Mouse (Mus musculus) embryonic facial prominence, embryonic 11.5 days (tissue): Measurements from ENCODE around the gene Sgms1. TPM values are rescaled to one million over a fixed set of nuclear protein-coding genes. Genes with fewer than 3 reads are reported as not detected.

Experiments used
- ATAC-seq: fragments of 200-750 bp; cut with Nextera tagmentation; replicated peaks from 2 replicates; pipeline ENCODE4 v1.8.0; 2017; ENCODE audit warnings: low read depth; ENCODE audit not compliant: insufficient number of reproducible peaks, low FRiP score, low TSS enrichment
- DNase-seq: peaks from one replicate; pipeline ENCODE4 v3.0.0-alpha.2; 2015; ENCODE audit warnings: low spot score
- H3K27ac ChIP-seq: fragments of 300-500 bp; sonication (generic); replicated peaks from 2 replicates; pipeline ENCODE4 v1.5.1; 2014; ENCODE audit warnings: mild to moderate bottlenecking, low read depth, low read length, control low read depth
- H3K27me3 ChIP-seq: fragments of 300-500 bp; sonication (generic); 2 replicates; pipeline ENCODE4 v1.6.1; 2014; ENCODE audit warnings: mild to moderate bottlenecking, low read length, moderate library complexity, mixed read lengths; ENCODE audit not compliant: control insufficient read depth, insufficient read depth
- H3K36me3 ChIP-seq: fragments of 300-500 bp; sonication (generic); replicated peaks from 2 replicates; pipeline ENCODE4 v1.6.1; 2014; ENCODE audit warnings: low read depth, mild to moderate bottlenecking, low read length, moderate library complexity, mixed read lengths; ENCODE audit not compliant: control insufficient read depth, insufficient read depth
- H3K4me1 ChIP-seq: fragments of 300-500 bp; sonication (generic); 2 replicates; pipeline ENCODE4 v1.6.1; 2014; ENCODE audit warnings: low read length, mixed read lengths; ENCODE audit not compliant: control insufficient read depth, insufficient read depth
- H3K4me2 ChIP-seq: fragments of 300-500 bp; sonication (generic); 2 replicates; pipeline ENCODE4 v1.6.1; 2014; ENCODE audit warnings: low read depth, mild to moderate bottlenecking, control low read depth, low read length, moderate library complexity
- H3K4me3 ChIP-seq: fragments of 300-500 bp; sonication (generic); 2 replicates; pipeline ENCODE4 v1.5.1; 2014; ENCODE audit warnings: low read depth, low read length, control low read depth
- H3K9ac ChIP-seq: fragments of 300-500 bp; sonication (generic); replicated peaks from 2 replicates; pipeline ENCODE4 v1.6.1; 2014; ENCODE audit warnings: mild to moderate bottlenecking, control low read depth, low read length
- H3K9me3 ChIP-seq: fragments of 300-500 bp; sonication (generic); replicated peaks from 2 replicates; pipeline ENCODE4 v1.6.1; 2016; ENCODE audit warnings: mild to moderate bottlenecking, low read length, inconsistent platforms, mixed read lengths; ENCODE audit not compliant: control insufficient read depth
- WGBS: fragments of 180-500 bp; shearing (Covaris S2); extraction: QIAGEN DNeasy Blood & Tissue Kit; methylation state at CpG from one replicate; pipeline ENCODE4 v1.1.7; 2014; 5-methylcytosine and 5-hydroxymethylcytosine counted together
- polyA plus RNA-seq: library from polyadenylated mRNA; unstranded; fragments of >200 nt; fragmentation: Nextera tagmentation; extraction: Ambion mirVana; gene quantifications from 2 replicates; pipeline ENCODE4 v1.2.1, GENCODE M21; 2014

Sgms1 gene
- polyA plus RNA-seq, 1 experiment from 2014 or later, result 12.2 TPM

DNA sequence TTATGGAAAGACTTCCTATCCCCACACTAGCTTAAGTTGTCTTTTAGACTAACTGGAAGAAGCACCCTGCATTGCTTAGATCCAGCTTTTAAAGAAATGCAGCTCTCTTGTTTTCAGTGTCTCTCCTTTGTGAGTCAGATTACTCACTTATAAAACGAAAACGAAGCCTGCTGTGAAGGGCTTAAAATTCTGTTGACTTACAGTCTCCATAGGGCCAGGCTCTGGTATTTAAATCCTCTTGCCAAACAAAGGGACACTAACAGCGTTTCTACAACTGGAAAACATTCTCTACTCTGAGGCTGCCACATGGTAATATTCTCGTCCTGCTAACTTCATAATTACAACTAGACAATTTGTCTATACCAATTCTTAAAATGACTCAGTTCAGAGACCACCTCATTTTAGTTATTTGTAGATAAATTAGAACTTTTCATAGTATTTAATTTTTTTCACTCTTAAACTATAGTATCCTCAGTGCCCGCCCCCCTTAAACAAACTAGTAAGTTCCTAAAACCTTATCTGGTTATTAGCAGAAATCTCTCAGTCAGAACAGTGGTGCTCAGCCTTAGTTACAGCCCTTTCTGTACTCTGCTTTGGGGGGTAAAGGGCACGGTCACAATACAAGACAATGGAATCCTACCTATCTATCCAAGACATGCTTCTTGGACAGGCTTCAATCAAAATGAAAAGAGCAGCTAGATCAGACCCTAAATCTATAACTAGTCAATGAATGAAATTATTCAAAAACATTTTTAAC is 133.9 kb downstream of the Sgms1 start:
- Histone ChIP-seq H3K4me1 (no peaks in the 10 kb centered on the region), H3K4me3 (no peak overlapping the region), H3K4me2 (no peak overlapping the region), H3K27ac (no peak overlapping the region), H3K9ac (no peak overlapping the region), H3K9me3 (no peaks in the 10 kb centered on the region), H3K36me3 (no peaks in the 10 kb centered on the region), H3K27me3 (no peaks in the 10 kb centered on the region)
- no peak for DNase-seq
- 32% methylated on average over 6 of the region's 6 CpGs for WGBS
- ATAC-seq, result no peak

DNA sequence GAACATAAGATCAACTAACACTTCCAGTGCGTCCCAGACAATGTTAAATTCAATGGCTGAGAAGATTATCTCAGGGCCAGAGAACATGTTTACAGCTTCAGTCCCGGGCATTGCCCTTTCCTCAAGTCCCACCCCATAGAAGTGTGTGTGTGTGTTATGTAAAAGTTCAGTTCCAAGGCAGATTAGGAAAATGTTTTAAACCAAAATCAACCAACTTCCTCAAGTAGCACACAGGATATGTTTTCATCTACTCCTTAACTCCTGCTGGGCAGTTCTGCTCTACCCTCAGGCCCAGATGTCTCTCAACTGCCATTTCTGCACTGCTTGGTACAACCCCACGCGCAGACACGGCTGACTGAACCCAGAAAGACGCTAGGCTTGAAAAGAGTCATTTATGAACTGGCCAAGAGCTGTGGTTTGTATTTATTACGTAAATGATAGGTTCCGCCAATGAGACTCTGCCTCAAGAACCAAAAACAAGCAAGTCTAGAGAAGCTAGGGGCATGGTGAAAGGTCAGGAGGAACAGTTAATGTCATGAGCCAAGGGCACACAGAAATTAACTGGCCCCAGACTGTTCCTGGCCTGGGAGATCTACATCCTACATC is 134.7 kb downstream of the Sgms1 start:
- WGBS, result 38% methylated on average over 8 of the region's 8 CpGs
- Histone ChIP-seq H3K27ac (no peak overlapping the region), H3K9ac (no peak overlapping the region)

DNA sequence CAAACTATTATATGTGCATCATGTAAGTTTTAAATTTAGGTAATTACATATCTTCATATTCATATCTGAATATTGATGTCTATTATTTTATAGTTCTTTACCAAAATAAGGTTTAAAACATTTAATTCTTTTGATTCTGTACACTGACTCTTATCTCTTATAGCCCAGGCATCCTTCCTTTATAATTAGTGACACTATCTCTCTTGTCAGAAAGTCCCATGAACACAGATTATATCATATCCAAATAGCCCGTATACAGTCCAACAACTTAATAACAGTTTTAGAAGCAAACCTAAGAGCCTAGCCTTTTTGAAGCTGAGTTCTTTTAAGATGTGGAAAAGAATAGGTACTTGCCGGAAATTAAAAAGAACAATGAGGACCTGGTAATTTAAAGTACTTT is 135.3 kb downstream of the Sgms1 start:
- 80% methylated on average over 2 of the region's 2 CpGs for WGBS

More for the DNA sequence above, 134.7 kb downstream of the Sgms1 start:
- H3K4me1 ChIP-seq, result no peaks in the 10 kb centered on the region
- ATAC-seq (no peak), DNase-seq (no peak)
- no peak overlapping the region for H3K4me2 ChIP-seq
- H3K4me3 ChIP-seq, result no peak overlapping the region
- no peaks in the 10 kb centered on the region for H3K9me3 ChIP-seq
- no peaks in the 10 kb centered on the region for H3K27me3 ChIP-seq
- no peaks in the 10 kb centered on the region for H3K36me3 ChIP-seq

DNA sequence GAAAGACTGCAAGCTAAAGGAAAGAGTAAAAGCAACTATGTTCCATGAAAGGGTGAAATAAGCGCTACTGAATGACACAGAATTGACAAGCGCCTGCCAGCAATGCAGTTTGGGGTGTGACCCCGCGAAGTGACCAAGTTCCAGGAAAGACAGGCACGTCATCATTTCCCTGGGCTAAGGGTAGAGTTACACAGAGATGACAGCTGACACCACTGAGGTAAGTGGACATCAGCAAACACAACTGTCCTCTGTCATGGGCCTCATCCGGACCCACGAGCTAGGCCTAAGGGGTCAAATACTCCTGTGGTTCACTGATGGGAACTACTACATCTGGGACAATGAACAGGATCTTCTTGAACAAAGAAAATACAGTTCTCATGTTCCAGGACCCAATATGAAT is 136.5 kb downstream of the Sgms1 start:
- H3K4me1 ChIP-seq, result no peaks in the 10 kb centered on the region
- no peak for DNase-seq
- H3K4me2 ChIP-seq, result no peak overlapping the region
- H3K36me3 ChIP-seq, result no peaks in the 10 kb centered on the region
- 66% methylated on average over 7 of the region's 7 CpGs for WGBS
- H3K27ac ChIP-seq, result no peak overlapping the region
- H3K4me3 ChIP-seq, result no peak overlapping the region
- no peak for ATAC-seq
- no peaks in the 10 kb centered on the region for H3K9me3 ChIP-seq
- H3K9ac ChIP-seq, result no peak overlapping the region
- H3K27me3 ChIP-seq, result no peaks in the 10 kb centered on the region

More for the DNA sequence above, 135.3 kb downstream of the Sgms1 start:
- Histone ChIP-seq H3K36me3 (no peaks in the 10 kb centered on the region), H3K4me3 (no peak overlapping the region), H3K4me2 (no peak overlapping the region), H3K27me3 (no peaks in the 10 kb centered on the region), H3K27ac (no peak overlapping the region), H3K4me1 (no peaks in the 10 kb centered on the region), H3K9ac (no peak overlapping the region), H3K9me3 (no peaks in the 10 kb centered on the region)
- ATAC-seq (no peak), DNase-seq (no peak)

DNA sequence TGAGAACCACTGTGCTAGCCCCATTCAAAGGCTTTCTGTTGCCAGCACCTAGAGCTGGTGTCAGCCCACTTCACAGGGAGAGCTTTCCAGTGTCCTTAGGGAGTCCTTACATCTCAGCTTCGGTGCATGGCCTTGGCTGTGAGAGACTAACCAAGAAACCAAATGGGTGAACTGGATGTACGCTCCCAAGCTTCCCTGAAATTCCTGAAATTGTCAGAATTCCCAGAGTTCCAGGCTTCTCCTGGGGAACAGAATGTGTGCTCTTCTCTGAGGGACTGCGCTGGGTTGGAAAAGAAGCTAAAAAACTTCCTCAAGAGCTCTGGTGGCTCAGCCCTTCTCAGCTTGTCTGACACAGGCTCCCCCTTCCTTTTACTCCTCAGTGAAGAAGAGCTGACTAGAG is 137.1 kb downstream of the Sgms1 start:
- Histone ChIP-seq H3K4me2 (no peak overlapping the region), H3K4me3 (no peak overlapping the region), H3K9me3 (no peaks in the 10 kb centered on the region), H3K27ac (no peak overlapping the region), H3K36me3 (no peaks in the 10 kb centered on the region), H3K27me3 (no peaks in the 10 kb centered on the region), H3K9ac (no peak overlapping the region), H3K4me1 (no peaks in the 10 kb centered on the region)
- DNase-seq (no peak), ATAC-seq (no peak)
- 65% methylated on average over 3 of the region's 3 CpGs for WGBS

DNA sequence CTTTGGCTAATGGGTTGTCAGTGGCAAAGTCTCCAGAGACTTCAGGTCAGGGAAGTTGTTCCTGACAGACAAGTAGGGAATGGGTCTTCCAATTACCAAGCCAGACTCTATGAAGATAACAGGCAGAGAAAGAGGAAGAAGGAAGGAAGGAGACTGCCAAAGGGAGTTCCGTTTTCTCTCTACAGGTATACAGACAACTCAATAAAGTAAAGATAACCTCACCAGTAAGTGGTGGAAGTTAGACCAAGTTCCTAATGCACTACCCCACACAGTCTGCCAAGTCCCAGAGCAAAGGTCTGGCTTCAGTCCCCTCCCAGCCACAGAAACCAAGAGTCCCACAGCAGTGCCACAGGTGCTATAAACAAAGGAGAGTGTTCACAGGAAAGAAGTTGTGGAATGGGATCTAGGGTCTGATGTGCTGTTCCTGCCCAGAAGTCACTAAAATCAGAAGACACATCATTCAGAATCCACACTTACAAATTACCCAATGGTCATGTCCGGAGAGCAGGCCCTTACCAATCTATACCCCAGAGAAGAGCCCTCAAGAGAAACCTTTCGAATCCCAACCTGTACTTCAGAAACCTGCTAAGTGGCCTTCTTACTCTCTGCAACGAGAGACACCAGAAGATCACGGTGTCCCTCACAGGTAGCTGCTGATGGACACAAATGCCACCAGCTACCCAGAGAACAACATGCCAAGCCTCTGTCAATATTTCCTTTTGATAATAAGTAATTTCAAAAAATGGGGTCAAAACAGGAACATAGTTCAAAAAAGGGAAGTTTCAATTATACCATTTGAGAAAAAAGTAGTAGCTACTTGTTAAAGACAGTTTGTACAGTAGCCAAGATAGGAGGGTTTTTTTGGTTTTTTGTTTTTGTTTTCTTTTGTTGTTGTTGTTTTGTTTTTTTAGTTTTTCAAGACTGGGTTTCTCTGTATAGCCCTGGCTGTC is 140.1 kb downstream of the Sgms1 start:
- Histone ChIP-seq H3K9ac (no peak overlapping the region), H3K27me3 (no peaks in the 10 kb centered on the region), H3K9me3 (no peaks in the 10 kb centered on the region), H3K4me2 (no peak overlapping the region), H3K4me1 (no peaks in the 10 kb centered on the region), H3K27ac (no peak overlapping the region), H3K36me3 (no peaks in the 10 kb centered on the region), H3K4me3 (no peak overlapping the region)
- DNase-seq, result no peak
- WGBS, result 89% methylated on average over 5 of the region's 5 CpGs
- no peak for ATAC-seq

DNA sequence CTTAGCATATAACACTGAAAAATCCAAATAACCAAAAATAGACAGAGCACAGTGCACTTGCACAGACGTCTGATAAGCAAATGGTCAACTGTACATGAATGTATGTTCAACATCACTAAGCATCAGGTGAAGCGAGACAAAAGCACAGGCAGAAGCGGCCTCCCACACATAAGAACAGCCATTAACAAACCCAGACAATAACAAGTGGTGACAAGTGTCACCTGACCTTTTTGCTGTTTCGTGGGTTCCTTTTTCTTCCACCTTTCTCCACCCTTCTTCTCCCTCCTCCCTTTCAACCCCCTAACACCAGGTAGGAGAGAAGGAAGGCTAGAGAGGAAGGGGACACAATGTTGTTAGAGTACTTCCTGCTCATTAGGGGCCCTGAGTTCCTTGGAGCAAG is 144.6 kb downstream of the Sgms1 start:
- ATAC-seq (no peak), DNase-seq (no peak)
- H3K27ac ChIP-seq, result no peak overlapping the region
- H3K27me3 ChIP-seq, result no peaks in the 10 kb centered on the region
- no peak overlapping the region for H3K4me3 ChIP-seq
- H3K36me3 ChIP-seq, result no peaks in the 10 kb centered on the region
- WGBS, result 79% methylated on average over 4 of the region's 4 CpGs
- H3K9me3 ChIP-seq, result no peaks in the 10 kb centered on the region
- H3K4me2 ChIP-seq, result no peak overlapping the region
- H3K9ac ChIP-seq, result no peak overlapping the region
- no peaks in the 10 kb centered on the region for H3K4me1 ChIP-seq
